14 mouse cellular contexts compared by ENCODE assay signal in the genomic region with DNA sequence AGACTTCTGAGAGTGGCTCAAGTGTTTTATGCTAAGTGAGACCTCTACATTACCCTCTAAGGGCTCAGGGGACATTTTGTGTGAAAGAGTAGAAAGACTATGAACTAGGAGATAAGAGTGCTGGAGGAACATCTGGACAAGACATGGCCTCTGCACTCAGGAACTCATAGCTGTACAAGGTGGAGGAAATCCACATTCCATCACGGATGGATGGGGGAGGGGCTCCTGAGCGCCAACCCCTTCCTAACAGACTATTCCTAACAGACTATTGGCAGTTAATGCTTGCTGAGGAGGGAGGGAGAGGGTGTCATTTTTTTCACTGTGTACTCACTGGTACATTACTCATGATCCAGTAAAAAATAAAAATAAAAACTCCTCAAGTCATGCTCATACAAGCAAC. TPM values are rescaled to one million over a fixed set of nuclear protein-coding genes. Genes with fewer than 3 reads are reported as not detected.
DNase-seq lines count a peak whose midpoint lies in the region; ATAC-seq and TF ChIP-seq lines count a peak whose summit lies in the region.
"Had no signal": no experiment of that assay in that cellular context is flagged by ENCODE, and none has a peak within 500 bp of the region (broad histone marks: within the 10 kb centered on the region; RNA-seq: fewer than 3 reads in every experiment).

No protein-coding gene starts in this region.

- no peak for DNase-seq in heart, postnatal 0 days (ENCODE audit: low spot score)
- no peak for DNase-seq in heart, adult 11 months
- peak; percentile 29 for DNase-seq in limb, embryonic 11.5 days (ENCODE audit: low spot score)
- DNase-seq in limb, embryonic 10.5 days (ENCODE audit: low spot score): no peak
- DNase-seq in ZHBTc4 (ENCODE audit: low read depth, low spot score): peak; percentile 68
- DNase-seq in spleen, postnatal 36 days (ENCODE audit: low spot score in 2 of 2): no peak
- DNase-seq: gastrocnemius, postnatal 10 days; lung, postnatal 10 days; right cerebral cortex, postnatal 4 days; thymus, adult 2 months had no signal

- no peak overlapping the region for H3ac ChIP-seq in myocyte (ENCODE audit: control insufficient read depth, insufficient read length)

- peaks cover 4% of the 10 kb centered on the region for H3K79me2 ChIP-seq in myocyte (ENCODE audit: control insufficient read depth, insufficient read depth)

- H3K27ac ChIP-seq in heart, postnatal 0 days (ENCODE audit: low read depth): peak overlapping the region; percentile 16; the same call in 1 of the 2 replicates
- H3K27ac ChIP-seq in limb, embryonic 11.5 days (replicated peaks; ENCODE audit: low read depth, low read length): no peak overlapping the region
- H3K27ac ChIP-seq in limb, embryonic 10.5 days: no peak overlapping the region
- H3K27ac ChIP-seq: forebrain, embryonic 15.5 days; liver, embryonic 14.5 days had no signal

- 39% methylated on average over 2 of the region's 2 CpGs for WGBS in heart, postnatal 0 days
- 58% methylated on average over 2 of the region's 2 CpGs for WGBS in limb, embryonic 11.5 days
- WGBS in limb, embryonic 10.5 days: 52% methylated on average over 2 of the region's 2 CpGs

- 0 out of 2 replicates have a peak, but pooled peaks have one; percentile 26 for ATAC-seq in heart, postnatal 0 days (ENCODE audit: insufficient read depth, low read depth)
- no peak for ATAC-seq in limb, embryonic 11.5 days (ENCODE audit: insufficient number of reproducible peaks, low FRiP score, low TSS enrichment, low read depth)
- ATAC-seq: forebrain, embryonic 15.5 days had no signal

- no peak overlapping the region for H3K4me3 ChIP-seq in heart, postnatal 0 days (ENCODE audit: low read depth, low read length)
- no peak overlapping the region for H3K4me3 ChIP-seq in limb, embryonic 11.5 days (ENCODE audit: low read depth, low read length)
- H3K4me3 ChIP-seq in limb, embryonic 10.5 days: no peak overlapping the region
- no peak overlapping the region for H3K4me3 ChIP-seq in myocyte
- H3K4me3 ChIP-seq: forebrain, embryonic 15.5 days; megakaryocyte, embryonic 14.5 days had no signal

- no peak for TF ChIP-seq EP300 in heart, postnatal 0 days (IDR thresholded peaks at IDR 0.05; ENCODE audit: low read depth)

- no peaks in the 10 kb centered on the region; the same call in 1 of the 2 replicates for H3K4me1 ChIP-seq in heart, postnatal 0 days (ENCODE audit: control insufficient read depth, insufficient read depth)
- no peaks in the 10 kb centered on the region for H3K4me1 ChIP-seq in limb, embryonic 11.5 days (ENCODE audit: control insufficient read depth, insufficient read depth, low read length)
- H3K4me1 ChIP-seq in limb, embryonic 10.5 days: 0 out of 2 replicates have a peak, but pooled peaks cover 4% of the 10 kb centered on the region
- H3K4me1 ChIP-seq: forebrain, embryonic 15.5 days had no signal

- H3K9me3 ChIP-seq in heart, postnatal 0 days (replicated peaks; ENCODE audit: control insufficient read depth, low read length): no peaks in the 10 kb centered on the region
- H3K9me3 ChIP-seq in limb, embryonic 11.5 days (ENCODE audit: control insufficient read depth, low read length): no peaks in the 10 kb centered on the region
- H3K9me3 ChIP-seq in limb, embryonic 10.5 days (replicated peaks): no peaks in the 10 kb centered on the region
- H3K9me3 ChIP-seq: forebrain, embryonic 15.5 days; megakaryocyte, embryonic 14.5 days had no signal

- no peak for TF ChIP-seq POLR2A in myocyte (IDR thresholded peaks at IDR 0.05; ENCODE audit: insufficient read length, low read depth)

- H3K27me3 ChIP-seq in heart, postnatal 0 days (ENCODE audit: control insufficient read depth, insufficient read depth, low read length): no peaks in the 10 kb centered on the region
- H3K27me3 ChIP-seq in limb, embryonic 11.5 days (ENCODE audit: control insufficient read depth, insufficient read depth, low read length): no peaks in the 10 kb centered on the region
- no peaks in the 10 kb centered on the region for H3K27me3 ChIP-seq in limb, embryonic 10.5 days (ENCODE audit: low read depth, poor library complexity, severe bottlenecking)
- no peaks in the 10 kb centered on the region for H3K27me3 ChIP-seq in myocyte (ENCODE audit: control insufficient read depth, insufficient read depth, insufficient read length)
- H3K27me3 ChIP-seq: forebrain, embryonic 15.5 days; megakaryocyte, embryonic 14.5 days had no signal

- TF ChIP-seq CTCF in heart, postnatal 0 days (IDR thresholded peaks at IDR 0.05; ENCODE audit: low read depth): no peak

- no peak overlapping the region for H3K4me2 ChIP-seq in heart, postnatal 0 days (ENCODE audit: low read depth, low read length)
- no peak overlapping the region for H3K4me2 ChIP-seq in limb, embryonic 11.5 days (ENCODE audit: low read depth, severe bottlenecking)
- no peak overlapping the region for H3K4me2 ChIP-seq in myocyte (ENCODE audit: low read depth)
- H3K4me2 ChIP-seq: forebrain, embryonic 15.5 days had no signal

- H3K9ac ChIP-seq in heart, postnatal 0 days (replicated peaks; ENCODE audit: low read depth, low read length): no peak overlapping the region
- H3K9ac ChIP-seq in limb, embryonic 11.5 days (ENCODE audit: low read length): no peak overlapping the region
- H3K9ac ChIP-seq: forebrain, embryonic 15.5 days; liver, embryonic 14.5 days had no signal

- peaks cover 55% of the 10 kb centered on the region for H3K36me3 ChIP-seq in heart, postnatal 0 days (replicated peaks; ENCODE audit: control insufficient read depth, insufficient read depth, low read length)
- H3K36me3 ChIP-seq in limb, embryonic 11.5 days (ENCODE audit: control insufficient read depth, insufficient read depth, low read length): peaks cover 4% of the 10 kb centered on the region; the same call in 1 of the 2 replicates
- H3K36me3 ChIP-seq in limb, embryonic 10.5 days: peaks cover 61% of the 10 kb centered on the region
- peaks cover 68% of the 10 kb centered on the region for H3K36me3 ChIP-seq in myocyte (ENCODE audit: control insufficient read depth, insufficient read depth)

TF ChIP-seq in myocyte, 11 proteins besides CTCF, POLR2A, EP300 and RAD21:
- no peak for TF ChIP-seq USF1 (IDR thresholded peaks at IDR 0.05; ENCODE audit: low read depth)
- peak; percentile 42 for TF ChIP-seq POLR2AphosphoS2 (IDR thresholded peaks at IDR 0.05; ENCODE audit: insufficient read length, low read depth)

RNA-seq across cellular contexts. Expression of a gene that starts 13.2 kb away (rescaled TPM):
- 89.3 and 108 TPM in 2 replicates for total RNA-seq in heart, postnatal 0 days (2014; rRNA removed; ENCODE audit: low replicate concordance)
- 350 and 362 TPM in 2 replicates for polyA plus RNA-seq in heart, postnatal 0 days (2015; fragmentation: Nextera tagmentation; extraction: Ambion mirVana)
- 605 and 608 TPM in 2 replicates for polyA plus RNA-seq in limb, embryonic 11.5 days (2014; fragmentation: Nextera tagmentation; extraction: Ambion mirVana)
- polyA plus RNA-seq in limb, embryonic 10.5 days (2016; fragmentation: Nextera tagmentation; extraction: Ambion mirVana): 611 and 851 TPM in 2 replicates
- 436 TPM for polyA plus RNA-seq in myocyte (2012; fragmentation: generic; extraction: Trizol)

RNA-seq across cellular contexts. Expression of a gene that starts 13.3 kb away (rescaled TPM):
- 114 and 139 TPM in 2 replicates for total RNA-seq in heart, postnatal 0 days (2014; rRNA removed; ENCODE audit: low replicate concordance)
- 394 and 397 TPM in 2 replicates for polyA plus RNA-seq in heart, postnatal 0 days (2015; fragmentation: Nextera tagmentation; extraction: Ambion mirVana)
- 431 and 461 TPM in 2 replicates for polyA plus RNA-seq in limb, embryonic 11.5 days (2014; fragmentation: Nextera tagmentation; extraction: Ambion mirVana)
- polyA plus RNA-seq in limb, embryonic 10.5 days (2016; fragmentation: Nextera tagmentation; extraction: Ambion mirVana): 563 and 717 TPM in 2 replicates
- polyA plus RNA-seq in myocyte (2012; fragmentation: generic; extraction: Trizol): 132 TPM

RNA-seq across cellular contexts. Expression of a gene that starts 22.2 kb away (rescaled TPM):
- total RNA-seq in heart, postnatal 0 days (2014; rRNA removed; ENCODE audit: low replicate concordance): 11.5 and 12.1 TPM in 2 replicates
- polyA plus RNA-seq in heart, postnatal 0 days (2015; fragmentation: Nextera tagmentation; extraction: Ambion mirVana): 28.9 and 32.2 TPM in 2 replicates
- polyA plus RNA-seq in limb, embryonic 11.5 days (2014; fragmentation: Nextera tagmentation; extraction: Ambion mirVana): 21.2 and 23.7 TPM in 2 replicates
- 19.0 and 19.5 TPM in 2 replicates for polyA plus RNA-seq in limb, embryonic 10.5 days (2016; fragmentation: Nextera tagmentation; extraction: Ambion mirVana)
- 18.5 TPM for polyA plus RNA-seq in myocyte (2012; fragmentation: generic; extraction: Trizol)

RNA-seq across cellular contexts. Expression of a gene that starts 47.5 kb away (rescaled TPM):
- 118 and 119 TPM in 2 replicates for total RNA-seq in heart, postnatal 0 days (2014; rRNA removed; ENCODE audit: low replicate concordance)
- 172 and 173 TPM in 2 replicates for polyA plus RNA-seq in heart, postnatal 0 days (2015; fragmentation: Nextera tagmentation; extraction: Ambion mirVana)
- 362 and 364 TPM in 2 replicates for polyA plus RNA-seq in limb, embryonic 11.5 days (2014; fragmentation: Nextera tagmentation; extraction: Ambion mirVana)
- polyA plus RNA-seq in limb, embryonic 10.5 days (2016; fragmentation: Nextera tagmentation; extraction: Ambion mirVana): 246 and 282 TPM in 2 replicates
- polyA plus RNA-seq in myocyte (2012; fragmentation: generic; extraction: Trizol): 31.8 TPM

RNA-seq across cellular contexts. Expression of a gene that starts 56.3 kb away (rescaled TPM):
- 35.5 and 59.2 TPM in 2 replicates for total RNA-seq in heart, postnatal 0 days (2014; rRNA removed; ENCODE audit: low replicate concordance)
- polyA plus RNA-seq in heart, postnatal 0 days (2015; fragmentation: Nextera tagmentation; extraction: Ambion mirVana): 98.1 and 105 TPM in 2 replicates
- 149 and 155 TPM in 2 replicates for polyA plus RNA-seq in limb, embryonic 11.5 days (2014; fragmentation: Nextera tagmentation; extraction: Ambion mirVana)
- polyA plus RNA-seq in limb, embryonic 10.5 days (2016; fragmentation: Nextera tagmentation; extraction: Ambion mirVana): 125 and 139 TPM in 2 replicates
- polyA plus RNA-seq in myocyte (2012; fragmentation: generic; extraction: Trizol): 19.5 TPM

Comparison
In these comparisons a context has a peak if more than half of its experiments do, and no peak if none do; other contexts are left out.
1. DNase-seq: peak in limb, embryonic 11.5 days (single experiment) and ZHBTc4 (single experiment); none in heart, postnatal 0 days (single experiment), heart, adult 11 months (single experiment), limb, embryonic 10.5 days (single experiment) and spleen, postnatal 36 days (0 of 2).